Mouse (Mus musculus) regulatory T cell (primary cell): ENCODE results near the gene Aqp8.

Source experiments
- in situ Hi-C: fragments of 300-600 bp; cut with MboI, MseI; formaldehyde crosslinking; loops from one replicate; pipeline ENCODE4 v1.15.1; 2025; ENCODE audit warnings: high pct_unique_total_duplicates

Aqp8 gene

DNA sequence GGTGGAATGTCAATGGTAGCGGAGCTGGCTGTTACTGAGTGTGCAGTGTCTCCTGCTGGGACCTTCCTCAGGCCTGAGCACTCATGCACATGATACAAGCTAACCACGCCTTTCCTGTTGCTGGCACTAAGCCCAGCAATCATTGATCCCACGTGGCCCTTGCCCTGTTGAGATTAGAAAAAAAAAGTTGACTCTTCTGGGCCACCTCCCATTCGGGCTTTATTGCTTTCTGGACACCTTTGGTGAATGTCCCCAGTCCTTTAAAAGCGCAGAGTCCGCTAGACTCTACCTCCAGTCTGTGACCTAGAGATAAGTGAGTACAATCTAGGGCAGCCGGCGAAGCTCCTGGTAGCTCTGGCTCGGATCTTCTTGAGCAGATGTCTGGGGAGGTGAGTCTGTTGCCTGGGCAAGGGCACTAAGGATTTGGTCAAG, at the start of gene Aqp8:
TSS of gene Aqp8 (plus strand) at position 222 of the 432 bp plus-strand sequence.
- in situ Hi-C loops, result no loop called here

DNA sequence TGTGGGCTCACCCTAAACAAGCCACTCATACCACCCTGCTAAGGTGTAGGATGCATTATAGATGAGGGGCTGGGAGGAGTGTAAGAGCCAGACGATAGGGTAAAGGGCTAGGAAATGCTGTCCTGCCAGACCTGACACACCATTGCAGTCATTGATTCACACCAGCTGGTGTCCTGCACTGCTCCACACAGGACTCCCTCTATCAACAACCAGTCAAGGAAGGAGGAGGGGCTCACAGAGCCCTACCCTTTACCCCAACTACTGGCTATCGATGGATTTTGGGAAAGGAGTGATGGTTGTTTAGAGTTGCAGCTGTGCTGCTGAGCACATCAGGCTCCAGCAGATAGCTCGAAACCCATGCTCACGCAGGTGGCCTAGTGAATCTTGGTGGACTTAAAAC, 45.3 kb upstream of the Aqp8 start:
- in situ Hi-C loops, result no loop called here

DNA sequence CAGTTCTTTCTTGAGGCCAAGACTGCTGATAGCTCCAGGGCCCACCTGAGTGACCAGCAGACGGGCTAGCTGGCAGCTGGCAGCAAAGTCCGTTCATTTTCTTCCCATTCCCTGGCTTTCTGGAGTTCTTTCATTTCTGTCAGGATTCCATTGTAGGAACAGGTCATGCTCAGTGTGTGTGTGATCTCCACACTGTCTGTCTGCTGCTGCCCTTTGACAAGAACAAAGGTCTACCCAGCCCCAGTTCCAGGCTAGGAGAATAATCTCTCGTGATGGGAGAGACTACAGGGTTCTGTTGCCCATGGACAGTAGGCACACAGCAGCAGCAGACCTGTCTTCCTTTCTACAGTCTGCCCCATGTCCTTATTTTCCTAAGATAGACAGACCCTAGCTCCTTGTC, 44.4 kb upstream of the Aqp8 start:
- in situ Hi-C loops, result no loop called here

DNA sequence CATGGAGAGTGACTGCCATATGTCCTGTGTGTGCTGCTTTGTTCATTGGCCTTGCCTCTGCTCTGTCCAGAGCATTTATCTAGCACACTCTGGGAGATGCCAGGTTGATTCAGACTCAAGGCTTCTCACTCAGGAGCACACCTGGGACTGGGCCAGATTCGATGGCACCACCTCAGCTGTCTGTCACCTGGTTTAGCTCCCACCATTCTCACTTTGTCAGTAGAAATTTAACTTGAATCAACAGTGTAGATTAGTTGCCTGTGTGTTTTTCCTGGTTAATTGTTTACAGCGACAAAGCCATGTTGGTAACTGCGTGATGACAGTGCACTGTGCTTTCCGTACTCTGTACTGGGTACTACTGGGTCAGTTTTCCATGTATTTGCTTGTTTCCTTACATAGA, 42.1 kb upstream of the Aqp8 start:
- in situ Hi-C loops, result no loop called here

DNA sequence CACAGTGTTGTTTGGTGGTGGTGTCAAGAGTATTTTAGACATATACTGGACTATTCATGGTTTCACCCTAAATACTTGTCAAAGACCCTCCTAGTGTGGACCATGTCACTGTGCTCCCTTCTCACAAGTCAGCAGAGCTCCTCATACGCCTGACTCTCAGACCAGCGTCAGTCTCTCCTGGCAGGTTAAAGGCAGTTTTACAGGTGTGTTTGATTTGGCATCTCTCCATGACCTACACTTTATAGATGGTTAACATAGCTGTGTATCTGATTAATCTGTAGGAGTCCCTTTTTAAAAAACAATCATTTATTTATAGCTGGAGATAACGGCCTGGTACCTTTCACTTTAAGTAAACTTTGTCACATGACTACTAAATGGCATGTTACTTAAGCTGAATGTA, 40.1 kb upstream of the Aqp8 start:
- in situ Hi-C loops, result no loop called here

DNA sequence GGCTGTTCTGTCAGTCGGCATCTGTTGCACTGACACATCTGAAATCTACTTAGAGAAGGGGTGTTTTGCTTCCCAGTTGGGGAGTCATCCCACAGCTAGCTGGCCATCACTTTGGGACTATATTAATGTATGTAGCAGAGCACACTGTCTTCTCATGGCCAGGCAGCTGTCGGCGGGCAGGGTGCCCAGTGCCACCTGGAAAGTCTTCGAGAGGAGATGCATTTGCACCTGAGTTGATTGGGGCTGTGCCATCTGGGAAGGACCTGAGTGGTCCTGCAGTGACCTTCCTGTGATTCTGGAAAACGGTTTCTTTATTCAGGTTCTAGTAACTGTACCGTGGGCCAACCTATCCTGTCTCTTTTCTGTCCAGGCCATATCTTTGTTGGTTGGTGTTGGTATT, 37.8 kb upstream of the Aqp8 start:
- in situ Hi-C loops, result no loop called here

DNA sequence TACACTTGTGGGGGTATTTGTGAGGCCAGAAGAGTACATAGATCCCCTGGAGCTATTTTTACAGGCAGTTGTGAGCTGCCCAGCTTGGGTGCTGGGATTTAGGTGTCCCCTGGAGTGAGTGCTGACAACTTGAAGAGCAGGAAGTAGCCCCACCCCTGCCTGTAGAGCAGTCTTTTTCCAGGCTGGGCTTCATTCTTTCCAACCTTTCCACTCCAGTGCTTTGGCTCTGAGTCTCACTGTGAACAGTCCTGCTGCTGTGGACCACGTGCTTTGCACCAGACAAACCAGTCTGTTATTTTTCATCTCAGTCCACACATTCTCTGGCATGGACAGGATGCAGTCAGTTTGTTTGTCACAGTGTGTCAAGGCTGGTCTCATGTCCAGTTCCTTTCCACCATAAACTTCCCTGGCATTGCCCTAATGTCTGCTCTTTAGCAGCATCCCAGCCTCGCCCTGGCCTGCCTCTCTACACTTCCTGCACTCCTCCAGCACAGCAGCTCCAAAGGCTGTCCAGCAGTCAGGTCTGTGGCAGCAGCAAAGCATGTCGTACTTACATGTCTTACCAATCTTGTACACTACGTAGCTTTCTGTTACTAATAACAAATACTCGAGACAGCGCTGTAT, 36.8 kb upstream of the Aqp8 start:
- in situ Hi-C loops, result no loop called here

DNA sequence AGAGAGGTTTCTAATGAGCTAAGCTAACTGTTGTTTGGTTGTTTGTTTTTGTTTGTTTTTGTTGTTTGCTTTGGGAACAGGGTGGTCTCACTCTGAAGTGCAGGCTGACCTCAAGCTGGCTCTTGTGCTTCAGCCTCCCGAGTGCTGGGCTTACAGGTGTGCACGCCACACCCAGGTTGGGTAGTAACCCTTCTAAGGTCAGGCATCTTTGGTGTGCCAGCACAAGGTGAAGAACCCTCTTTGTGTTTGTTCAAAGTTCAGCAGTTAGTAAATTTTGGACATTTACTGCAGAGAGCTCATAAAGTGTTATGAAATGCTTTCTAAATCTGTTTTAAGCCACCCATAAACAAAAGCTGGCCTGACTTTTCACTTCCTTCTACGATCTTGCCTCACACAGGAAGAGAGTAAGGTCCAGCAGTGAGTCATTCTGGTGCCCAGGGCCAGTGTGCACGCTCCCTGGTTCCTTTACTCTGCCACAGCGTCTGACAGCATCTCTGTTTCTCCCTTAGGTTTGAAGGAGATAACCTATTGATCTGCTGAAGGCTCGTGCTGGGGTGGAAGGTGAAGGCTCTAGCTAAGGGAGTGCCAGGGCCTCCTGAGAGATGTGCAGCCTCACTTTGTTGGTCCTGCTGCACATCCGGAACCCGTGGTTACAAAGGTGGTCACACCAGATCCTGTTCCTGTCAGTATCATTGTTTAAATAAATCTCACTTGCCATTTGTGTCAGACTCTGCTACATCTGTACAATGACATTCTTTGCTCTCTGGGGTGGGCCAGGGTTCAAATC, 32.3 kb upstream of the Aqp8 start:
- in situ Hi-C loops, result no loop called here

DNA sequence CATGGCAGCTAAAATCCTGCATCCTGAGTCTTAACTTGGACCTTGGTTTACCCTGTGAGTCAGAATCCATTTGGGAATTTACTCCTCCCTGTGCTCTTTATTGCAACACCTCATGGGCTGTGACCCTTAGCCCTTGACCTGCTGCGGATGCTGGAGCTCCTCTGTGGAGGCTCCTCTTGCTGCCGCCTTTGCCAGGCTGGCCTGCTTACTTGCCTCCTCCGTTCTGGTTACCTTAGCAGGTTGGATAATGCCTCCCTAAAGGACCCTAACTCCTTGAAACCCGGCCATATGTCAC, 31.7 kb upstream of the Aqp8 start:
- in situ Hi-C loops, result no loop called here

DNA sequence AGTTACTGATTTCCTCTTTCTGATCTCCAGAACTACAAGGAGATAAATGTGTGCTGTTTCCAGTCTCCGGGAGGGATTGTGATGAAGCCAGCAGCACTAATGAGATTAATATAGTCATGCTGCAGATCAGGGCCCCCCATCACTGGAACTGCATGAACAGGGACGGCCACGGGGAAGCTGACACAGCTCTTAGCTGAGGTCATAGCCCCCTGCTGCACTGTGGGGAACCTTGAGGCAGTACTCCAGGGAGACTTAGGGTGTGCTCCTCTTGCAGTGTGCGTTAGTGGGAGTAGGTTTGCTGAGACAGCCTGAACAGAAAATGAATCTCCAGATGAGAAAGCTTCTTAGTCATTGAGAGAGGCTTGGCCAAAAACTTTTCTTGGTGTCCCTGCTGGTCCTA, 30.9 kb upstream of the Aqp8 start:
- in situ Hi-C loops, result no loop called here

DNA sequence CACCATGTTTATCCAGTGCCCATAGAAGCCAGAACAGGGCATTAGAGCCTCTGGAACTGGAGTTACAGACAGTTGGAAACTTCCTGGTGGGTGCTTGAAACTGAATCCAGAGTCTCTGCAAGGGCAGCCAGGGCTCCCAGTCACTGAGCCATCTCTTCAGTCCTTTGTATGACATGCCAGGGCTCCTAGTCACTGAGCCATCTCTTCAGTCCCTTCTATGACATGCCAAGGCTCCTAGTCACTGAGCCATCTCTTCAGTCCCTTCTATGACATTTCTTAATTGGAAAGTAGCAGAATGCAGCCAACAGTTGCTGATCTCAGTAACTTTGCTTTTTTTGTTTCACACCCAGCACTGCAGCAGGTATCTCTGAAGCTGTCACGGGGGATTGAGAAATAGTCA, 20.0 kb upstream of the Aqp8 start:
- in situ Hi-C loops, result no loop called here

DNA sequence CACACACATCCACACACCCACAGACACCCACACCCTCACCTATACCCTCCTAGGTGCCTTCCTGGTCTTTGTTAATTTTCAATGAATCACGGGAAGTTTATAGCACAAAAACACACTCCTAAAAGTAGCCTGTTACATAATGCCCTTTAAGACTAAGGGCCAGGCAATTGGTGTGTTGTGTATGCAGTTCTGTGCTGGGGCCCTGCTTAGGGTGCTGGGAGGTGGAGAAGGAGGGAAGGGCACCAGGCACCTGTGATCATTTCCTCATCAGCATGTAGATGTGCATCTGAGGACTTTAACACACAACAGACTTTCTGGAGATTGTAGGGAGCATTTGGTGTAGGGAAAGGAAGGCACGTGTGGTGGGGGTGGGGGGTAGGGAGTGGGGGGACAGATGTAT, 13.3 kb upstream of the Aqp8 start:
- in situ Hi-C loops, result no loop called here

DNA sequence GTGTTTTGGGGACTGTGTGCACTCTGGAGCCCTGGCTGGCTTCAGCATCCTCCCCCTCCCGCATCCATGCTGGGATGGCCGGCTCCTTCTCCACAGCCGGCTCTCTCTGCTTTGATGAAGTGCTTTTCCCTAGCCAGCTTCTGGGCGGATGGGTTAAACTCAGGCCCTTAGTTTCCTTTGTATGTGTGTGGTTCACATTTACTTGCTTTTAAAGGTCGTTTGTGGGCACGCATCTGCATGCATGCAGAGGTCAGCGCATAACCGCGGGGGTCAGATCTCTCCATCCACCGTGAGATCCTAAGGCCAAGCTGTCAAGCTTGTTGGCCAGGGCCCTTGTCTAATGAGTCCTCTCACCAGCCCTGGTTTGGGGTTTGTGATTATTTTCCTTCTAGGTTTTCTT, 12.4 kb upstream of the Aqp8 start:
- in situ Hi-C loops, result no loop called here

DNA sequence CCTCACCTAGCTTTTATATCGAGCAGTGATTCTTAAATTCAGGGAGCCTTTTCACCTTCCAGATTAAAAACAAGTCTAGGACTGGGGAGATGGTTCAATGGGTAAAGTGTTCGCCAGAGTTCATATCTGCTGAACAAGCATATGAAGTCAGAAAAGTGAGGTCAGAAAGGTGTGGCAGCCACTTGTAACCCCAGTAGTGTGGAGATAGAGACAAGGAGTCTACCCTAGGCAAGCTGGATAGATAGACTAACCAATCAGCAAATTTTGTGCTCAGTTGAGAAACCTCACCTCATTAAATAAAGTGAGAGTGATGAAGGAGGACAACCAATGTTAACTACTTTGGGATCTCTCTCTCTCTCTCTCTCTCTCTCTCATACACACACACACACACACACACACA, 11.6 kb upstream of the Aqp8 start:
- in situ Hi-C loops, result no loop called here

DNA sequence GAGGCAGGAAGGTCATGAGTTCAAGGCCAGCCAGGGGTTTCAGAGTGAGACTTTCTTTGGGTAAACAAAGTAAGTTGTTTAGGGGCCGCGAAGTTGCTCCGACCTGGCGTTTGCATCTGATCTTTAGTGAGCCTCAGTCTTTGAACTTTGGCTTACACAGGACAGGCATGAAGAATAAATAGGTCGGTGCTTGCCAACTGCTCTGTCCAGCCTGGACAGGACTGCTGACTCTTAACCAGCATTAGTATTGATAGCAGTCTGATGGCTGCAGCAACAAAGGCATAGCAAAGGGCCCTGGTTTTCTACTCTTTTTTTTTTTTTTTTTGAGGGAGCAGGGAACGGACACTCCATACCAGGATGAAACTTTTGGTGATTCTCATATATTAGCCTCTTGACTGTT, 9.5 kb upstream of the Aqp8 start:
- in situ Hi-C loops, result no loop called here

DNA sequence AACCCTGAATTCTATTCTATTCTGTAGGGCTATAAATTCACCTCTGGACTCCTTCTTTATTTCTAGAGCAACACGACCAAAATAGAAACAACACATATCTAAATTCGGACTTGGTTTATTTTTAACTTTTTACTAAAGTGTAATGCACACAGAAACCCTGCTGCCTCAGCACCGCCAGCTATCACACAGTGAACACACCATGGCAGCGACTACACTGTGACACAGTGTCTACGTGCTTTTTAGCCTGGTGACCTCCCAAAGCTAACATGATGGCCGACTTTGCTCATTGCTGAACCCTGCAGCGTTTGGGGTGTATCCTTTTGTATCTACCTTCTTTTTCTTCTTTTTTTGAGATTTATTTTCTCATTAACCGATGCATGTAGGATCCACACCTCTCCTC, 9.0 kb upstream of the Aqp8 start:
- in situ Hi-C loops, result no loop called here

DNA sequence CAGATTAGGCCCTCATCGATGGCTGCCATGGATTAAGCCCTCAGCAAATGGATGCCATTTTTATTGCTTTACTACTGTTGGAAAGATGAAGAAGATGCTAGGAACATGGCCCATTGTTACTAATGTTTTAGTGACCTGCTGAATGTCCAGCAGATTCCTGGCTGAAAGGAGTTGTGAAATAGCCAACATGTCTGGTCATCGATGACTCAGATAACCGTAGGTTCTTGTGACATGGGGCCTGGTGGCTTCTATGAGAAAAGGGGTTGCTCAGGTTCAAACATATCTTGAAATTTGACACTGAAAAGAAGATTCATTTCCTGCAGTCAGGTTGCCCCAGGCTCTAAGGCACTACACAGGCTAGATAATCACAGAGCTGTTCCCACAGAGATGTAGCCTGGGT, 7.0 kb upstream of the Aqp8 start:
- in situ Hi-C loops, result no loop called here

DNA sequence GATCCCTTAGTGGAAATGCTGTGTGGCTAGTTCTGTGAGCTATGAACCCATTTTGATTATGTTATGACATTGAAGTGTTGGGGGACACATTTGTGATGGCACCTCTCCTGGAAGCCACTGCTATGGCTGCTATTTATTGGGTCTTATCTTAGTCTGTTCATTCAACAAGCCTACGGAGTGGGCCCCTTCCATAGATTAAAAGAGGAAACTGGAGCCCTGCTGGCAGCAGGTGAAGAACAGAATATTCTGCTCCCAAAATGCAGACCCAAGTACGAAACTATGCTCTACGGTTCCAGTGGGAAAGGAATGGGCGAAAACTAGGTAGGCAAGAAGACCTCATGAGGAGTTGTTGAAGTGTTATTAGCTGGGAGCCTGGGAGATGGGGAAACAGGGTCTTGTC, 3.8 kb upstream of the Aqp8 start:
- in situ Hi-C loops, result no loop called here

DNA sequence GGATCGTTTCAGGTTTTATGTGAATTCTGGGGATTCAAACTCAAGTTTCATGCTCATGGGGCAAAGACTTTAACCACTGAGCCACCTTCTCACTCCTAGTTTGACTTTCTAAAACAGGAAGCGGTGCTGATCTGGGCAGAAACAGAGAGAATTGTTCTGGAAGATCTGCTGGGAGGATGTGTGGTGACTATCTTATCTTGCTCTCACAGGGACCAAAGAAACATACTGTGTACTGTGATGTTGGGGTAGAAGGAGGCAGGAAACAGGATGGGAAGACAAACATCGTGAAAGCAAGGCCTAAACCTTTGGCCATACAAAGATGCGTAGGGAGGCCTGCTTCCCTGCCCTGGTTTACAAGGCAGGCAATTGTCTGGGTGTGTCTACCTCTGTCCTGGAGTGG, 2.8 kb upstream of the Aqp8 start:
- in situ Hi-C loops, result no loop called here

DNA sequence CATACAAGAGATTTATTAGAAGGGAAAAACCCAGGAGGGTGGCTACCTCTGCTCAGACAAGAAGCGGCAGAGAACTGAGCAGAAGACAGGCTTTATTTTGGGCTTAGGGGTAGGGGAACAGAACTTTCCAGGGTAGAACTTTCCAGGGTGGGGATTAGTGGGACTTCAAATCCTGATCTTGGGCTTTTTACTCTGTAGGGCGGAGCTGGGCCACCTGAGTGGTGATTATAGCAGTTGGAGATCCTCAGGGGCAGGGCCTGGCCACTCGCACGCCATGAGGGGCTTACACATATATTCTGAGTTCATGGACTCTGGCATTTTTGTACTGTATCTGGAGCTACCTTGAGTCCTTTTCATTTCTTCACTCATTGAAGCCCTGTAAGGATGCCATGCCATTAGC, 775 bp upstream of the Aqp8 start:
- in situ Hi-C loops, result no loop called here

DNA sequence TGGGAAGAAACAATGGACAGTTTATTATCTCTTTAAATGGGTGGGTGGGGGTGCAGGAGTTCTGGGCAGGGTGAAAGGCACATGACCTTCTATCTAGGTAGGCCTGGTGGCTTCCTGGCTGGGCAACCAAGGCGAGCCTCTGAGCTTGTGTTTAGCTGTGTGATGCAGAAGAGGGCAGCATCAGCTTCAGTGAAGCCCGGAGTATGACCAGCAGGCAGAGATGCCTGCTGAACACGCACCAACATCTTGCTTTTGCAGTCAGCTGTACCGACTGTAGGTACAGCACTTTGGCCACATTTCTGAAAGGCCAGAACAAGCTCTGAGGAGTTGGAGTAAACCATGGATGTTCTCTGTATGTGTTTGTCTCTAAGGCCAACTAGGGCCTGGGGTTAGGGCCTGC, 1.5 kb downstream of the Aqp8 start:
- in situ Hi-C loops, result no loop called here

DNA sequence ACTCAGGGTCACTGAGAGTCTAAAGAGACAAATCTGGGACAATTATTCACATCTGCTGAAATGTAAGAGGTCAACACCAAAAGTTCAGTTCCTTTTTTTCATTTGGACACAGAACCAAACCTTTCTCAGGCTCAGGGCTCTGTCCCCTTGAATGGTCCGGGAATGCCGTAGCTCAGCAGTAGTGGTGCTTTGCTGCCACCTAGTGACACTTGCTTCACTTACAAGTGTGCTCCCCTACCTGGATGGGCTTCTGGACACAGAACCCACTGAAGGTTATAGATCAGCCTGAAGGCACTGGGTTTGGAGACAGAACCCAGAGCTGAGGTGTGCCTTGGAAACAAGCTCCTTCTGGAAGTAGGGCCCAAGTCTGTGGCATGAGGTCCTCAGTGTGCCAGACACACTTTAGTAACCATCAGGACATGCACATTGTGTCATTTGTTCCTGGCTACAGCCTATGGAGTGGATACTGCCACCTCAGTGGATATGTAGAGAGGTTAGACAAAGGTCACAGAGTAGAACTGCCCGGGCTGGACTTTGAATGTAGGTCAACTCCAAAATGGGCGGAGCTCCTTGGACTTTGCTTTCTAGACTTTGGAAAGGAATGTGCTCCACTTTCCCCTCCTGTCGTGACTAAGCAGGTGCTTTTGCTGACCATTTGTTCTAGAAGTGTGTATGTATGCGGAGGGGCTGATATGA, 3.7 kb downstream of the Aqp8 start:
- in situ Hi-C loops, result loop anchor here (5.0 kb wide), 2 partner anchors 259 to 424 kb away; no protein-coding TSS in a partner anchor

DNA sequence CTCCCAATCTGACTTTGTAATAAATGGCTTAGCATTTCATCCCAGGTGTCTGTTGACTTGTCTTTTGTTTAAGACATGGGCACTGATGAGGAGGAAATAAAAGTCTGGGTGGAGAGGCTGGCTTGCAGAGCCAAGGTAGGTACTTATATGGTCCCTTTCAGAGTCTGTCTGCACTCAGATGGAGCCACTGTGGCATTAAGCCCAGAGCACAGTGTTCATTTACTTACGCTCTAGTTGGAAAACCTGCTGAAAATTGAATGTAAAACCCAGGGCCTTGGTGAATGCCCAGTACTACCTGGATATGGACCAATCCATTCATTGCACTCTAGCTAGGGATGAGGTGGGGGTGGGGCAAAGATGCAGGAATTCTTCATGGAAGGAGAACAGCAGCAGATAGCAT, 5.9 kb downstream of the Aqp8 start:
- in situ Hi-C loops, result loop anchor here (5.0 kb wide), 2 partner anchors 261 to 426 kb away; no protein-coding TSS in a partner anchor
